Mouse (Mus musculus) ES-Bruce4 (cell line): ENCODE measurements around the gene Zfp423.

ENCODE experiments used
- CTCF ChIP-seq: IDR thresholded peaks from one replicate; pipeline ENCODE4 v1.8.1; 2011; ENCODE audit warnings: low read depth, low read length
- EP300 ChIP-seq: IDR thresholded peaks from 2 replicates; pipeline ENCODE4 v1.6.1; 2011; ENCODE audit warnings: low read depth, low read length; ENCODE audit not compliant: insufficient read depth

DNA sequence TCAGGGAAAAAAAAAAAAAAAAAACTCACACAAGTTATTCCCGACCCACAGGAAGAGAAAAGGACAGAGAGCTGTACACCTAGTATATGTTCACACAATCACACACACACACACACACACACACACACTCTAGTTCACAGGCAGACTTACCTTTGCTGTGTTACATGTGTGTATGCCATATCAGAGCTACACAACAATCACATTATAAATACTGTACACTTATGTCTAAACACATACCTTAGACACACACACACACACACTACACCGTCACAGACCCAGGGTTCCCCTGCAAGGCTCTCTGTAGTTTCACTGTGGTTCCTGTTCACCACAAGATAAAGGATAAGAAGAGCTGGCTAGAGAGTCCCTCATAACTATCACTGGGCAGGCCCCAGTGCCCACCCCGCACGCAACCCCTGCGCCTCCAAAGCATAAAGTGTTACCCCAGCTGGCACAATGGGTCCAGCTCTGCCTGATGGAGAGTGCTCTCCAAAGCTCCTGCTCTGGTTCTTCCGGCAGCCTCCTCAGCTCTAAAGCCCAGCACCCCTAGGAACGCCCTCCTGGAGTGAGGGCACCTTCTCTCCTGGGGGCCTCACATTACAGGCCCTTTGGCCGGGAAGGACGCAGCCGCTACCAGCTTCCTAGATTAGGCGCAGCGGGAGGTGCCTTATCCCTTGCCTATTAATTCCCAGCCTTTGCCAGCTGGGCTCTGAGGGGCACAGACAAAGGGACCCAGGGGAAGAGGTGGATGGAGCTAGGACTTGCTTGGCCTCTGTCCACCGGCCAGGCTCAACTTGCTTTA is 174.6 kb downstream of the Zfp423 start:
- no peak for TF ChIP-seq CTCF
- TF ChIP-seq EP300: no peak
